Mouse (Mus musculus): ENCODE results near the gene Axin2.

DNA sequence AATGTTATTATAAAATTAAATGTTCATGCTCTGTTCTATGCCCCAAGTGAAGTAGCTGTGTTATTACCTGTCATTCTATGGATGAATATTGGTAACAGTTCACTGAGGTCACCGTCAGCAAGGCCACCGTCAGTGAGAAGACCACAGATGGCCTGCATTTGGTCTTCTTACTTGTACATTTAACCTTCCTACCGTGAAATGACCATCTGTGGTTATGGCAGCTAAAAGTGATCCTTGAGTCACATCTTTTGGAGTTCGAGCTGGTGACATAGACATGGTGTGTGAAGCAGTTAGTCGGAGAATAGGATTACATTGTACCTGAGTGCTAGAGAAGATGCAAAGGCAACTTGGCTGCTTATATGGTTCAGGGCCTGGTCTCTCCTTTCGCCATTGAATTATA, 68.1 kb downstream of the Axin2 start:
- TF ChIP-seq EP300 (IDR thresholded peaks at IDR 0.05; ENCODE audit: low read depth) (no peak), CTCF (IDR thresholded peaks at IDR 0.05; ENCODE audit: low read depth) (no peak)
